Mouse (Mus musculus) lung, postnatal 14 days (tissue): ENCODE measurements around the gene Rab7.
A peak's percentile ranks its signal among the peaks of the same experiment; 100 is the strongest.
"Not testable (repeated sequence)": the region's sequence is repeated elsewhere in the genome, so short reads cannot be mapped to it uniquely, and the experiment has no call there.

Source experiments
- DNase-seq: peaks from one replicate; pipeline ENCODE4 v3.0.0; 2021

Rab7 gene

GRCm38 (mm10) chr6:87996606-87997005 is 48.5 kb downstream of the Rab7 start:
- no peak for DNase-seq

- no peak for DNase-seq
These were observed 49.6 kb downstream of the Rab7 start for GRCm38 (mm10) chr6:87995519-87995918.

- peak; percentile 14 for DNase-seq
These were observed 51.1 kb downstream of the Rab7 start for GRCm38 (mm10) chr6:87993790-87994571.

DNA sequence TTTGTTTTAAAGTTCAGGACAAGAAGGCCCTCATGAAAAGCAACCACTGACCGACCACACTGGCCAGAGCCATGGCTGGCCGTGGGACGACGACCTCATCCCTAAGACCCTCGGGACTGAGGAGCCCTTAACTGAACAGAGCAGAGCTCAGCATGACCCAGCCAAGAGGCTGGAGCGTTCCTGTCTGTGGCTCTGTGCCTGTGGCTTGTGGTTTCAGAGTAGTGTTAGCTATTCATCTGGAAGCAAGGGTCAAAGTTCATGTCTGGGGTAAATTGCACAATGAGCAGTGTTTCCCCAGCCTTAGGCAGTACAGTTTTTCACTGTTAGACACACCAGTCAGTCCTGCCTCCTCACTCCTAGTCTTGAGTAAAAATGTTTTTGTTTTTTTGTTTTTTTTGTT is 52.3 kb downstream of the Rab7 start:
- DNase-seq, result peak; percentile 60

- DNase-seq, result no peak
These were observed 53.2 kb downstream of the Rab7 start for GRCm38 (mm10) chr6:87991886-87992285.

- no peak for DNase-seq
These were observed 53.9 kb downstream of the Rab7 start for GRCm38 (mm10) chr6:87991216-87991615.

DNA sequence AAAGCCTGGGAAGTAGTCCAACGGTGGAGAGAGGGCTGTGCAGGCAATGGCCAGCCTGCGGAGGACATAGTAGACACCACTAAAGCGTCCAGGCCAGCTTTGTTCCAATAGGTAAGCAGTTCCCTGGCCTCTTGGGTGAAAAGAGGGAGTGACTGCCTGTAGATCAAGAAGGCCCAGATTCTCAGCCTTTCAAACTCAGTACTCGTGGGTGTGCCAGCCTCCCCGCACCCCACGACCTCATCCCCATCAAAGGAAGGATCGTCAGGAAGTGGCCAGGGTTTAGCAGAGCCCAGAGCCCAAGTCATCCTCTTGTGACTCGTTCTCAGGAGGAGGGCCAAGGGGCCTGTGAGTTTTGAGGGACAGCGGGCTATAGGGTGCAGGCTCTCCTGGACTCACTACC is 62.6 kb downstream of the Rab7 start:
- no peak for DNase-seq

DNA sequence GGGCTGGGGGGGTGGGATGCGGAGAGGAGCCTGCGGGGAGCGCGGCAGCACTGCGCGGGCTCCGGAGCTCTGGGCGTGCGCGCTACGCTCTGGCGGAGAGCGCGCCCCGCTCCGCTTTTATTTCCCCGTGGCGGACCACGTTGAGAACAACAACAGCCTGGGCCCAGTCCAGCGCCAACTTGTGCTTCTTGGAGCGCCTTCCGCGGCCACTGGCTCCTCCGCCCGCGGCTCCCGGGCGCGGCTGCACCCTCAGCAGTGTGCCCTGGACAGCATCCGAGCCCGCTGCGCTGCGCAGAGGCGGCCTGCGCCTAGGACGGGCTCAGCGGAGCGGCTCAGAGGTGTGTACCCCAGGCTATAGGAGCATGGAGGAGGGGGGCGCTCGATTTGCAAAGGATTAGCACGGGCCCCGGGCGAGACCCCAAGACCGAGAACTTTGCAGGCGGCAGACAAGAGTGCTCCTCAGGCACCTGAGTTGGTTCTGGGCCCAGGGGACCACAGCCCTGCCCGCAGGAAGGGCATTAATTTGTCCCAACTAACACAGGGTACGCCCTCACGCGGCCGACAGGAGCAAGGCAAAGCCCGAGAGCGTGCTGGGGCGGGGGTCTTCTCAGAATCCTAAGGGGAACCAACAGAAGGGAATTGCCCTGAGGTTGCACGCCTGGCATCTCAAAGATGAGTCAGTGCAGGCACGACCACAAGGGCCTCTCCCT is 63.4 kb downstream of the Rab7 start, which contains the start of gene H1fx:
TSS of gene H1fx (minus strand) at position 91 of the 710 bp plus-strand sequence.
- peak; percentile 75 for DNase-seq

DNA sequence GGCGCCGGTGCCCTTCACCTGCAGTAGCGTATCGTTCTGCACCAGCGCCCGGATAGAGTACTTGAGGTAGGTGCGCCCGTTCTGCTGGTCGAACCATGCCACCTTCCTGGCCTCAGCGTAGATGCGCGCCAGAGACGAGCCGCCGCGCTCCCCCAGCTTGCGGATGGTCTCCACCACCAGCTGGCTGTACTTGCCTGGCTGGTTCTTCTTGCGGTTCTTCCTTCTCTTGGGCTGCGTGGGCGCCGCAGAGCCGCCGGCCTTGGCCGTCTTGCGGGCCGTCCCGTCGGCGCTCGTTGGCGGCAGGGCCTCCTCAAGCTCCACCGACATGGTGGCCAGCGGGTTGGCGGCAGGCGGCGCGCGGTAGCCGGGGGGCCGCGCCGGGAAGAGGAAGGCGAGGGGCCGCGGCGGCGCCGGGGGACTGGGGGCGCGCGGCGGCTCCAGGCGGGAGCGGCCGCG is 64.0 kb downstream of the Rab7 start:
- DNase-seq, result peak; percentile 32

GRCm38 (mm10) chr6:87980374-87981029 is 64.6 kb downstream of the Rab7 start:
- peak; percentile 73 for DNase-seq

GRCm38 (mm10) chr6:87979728-87980127 is 65.3 kb downstream of the Rab7 start:
- DNase-seq, result no peak

GRCm38 (mm10) chr6:87970041-87970440 is 75.0 kb downstream of the Rab7 start:
- DNase-seq, result no peak

- DNase-seq, result not testable (repeated sequence)
These were observed 82.6 kb downstream of the Rab7 start for GRCm38 (mm10) chr6:87962457-87962856.
